Mouse (Mus musculus): ENCODE results near the gene Usf3.

GRCm38 (mm10) chr16:44184769-44185168 lies 11.7 kb downstream of the Usf3 start:
- no peak for TF ChIP-seq POLR2A (IDR thresholded peaks at IDR 0.05; ENCODE audit: low read depth, low read length)
- no peak for TF ChIP-seq CTCF (conservative IDR thresholded peaks at IDR 0.05; ENCODE audit: insufficient read depth, insufficient read length, low read depth, low read length)

All from kidney, adult 2 months (tissue).